Mouse (Mus musculus) liver, postnatal 0 days (tissue): ENCODE measurements at regions not wholly inside any gene's neighbourhood (a gene's known extent, or its start where the extent isn't known, plus 50 kb on each side); places are given as distances from the start of the nearest gene placed in this dataset.

Source experiments
- CTCF ChIP-seq: sonication (generic); IDR thresholded peaks from 2 replicates; pipeline ENCODE4 v1.5.1; 2016; ENCODE audit warnings: antibody characterized with exemption, low read depth
- EP300 ChIP-seq: IDR thresholded peaks from 2 replicates; pipeline ENCODE4 v1.6.1; 2016; ENCODE audit warnings: antibody characterized with exemption, low read depth, mild to moderate bottlenecking

- TF ChIP-seq CTCF (no peak), EP300 (no peak)
Observed at GRCm38 (mm10) chr3:147103428-147103827, 251.3 kb downstream of the Ttll7 start.
